Mouse (Mus musculus) brain, embryonic 14.5 days (tissue): Measurements from ENCODE around the gene Luc7l2. TPM values are rescaled to one million over a fixed set of nuclear protein-coding genes. Genes with fewer than 3 reads are reported as not detected.
A peak's percentile ranks its signal among the peaks of the same experiment; 100 is the strongest.

Source experiments
- DNase-seq: peaks from one replicate; pipeline ENCODE4 v3.0.0-alpha.2; 2011; ENCODE audit warnings: low read depth
- CTCF ChIP-seq: fragments of 200-500 bp; IDR thresholded peaks from 2 replicates; pipeline ENCODE4 v1.5.1; 2012; ENCODE audit warnings: inconsistent platforms, mild to moderate bottlenecking, moderate library complexity, borderline replicate concordance; ENCODE audit not compliant: insufficient read depth, insufficient read length; ENCODE audit errors: extremely low read depth
- POLR2A ChIP-seq: fragments of 200-500 bp; IDR thresholded peaks from 2 replicates; pipeline ENCODE4 v1.6.1; 2012; ENCODE audit warnings: mild to moderate bottlenecking, inconsistent platforms, borderline replicate concordance; ENCODE audit not compliant: poor library complexity, insufficient read depth, insufficient read length, severe bottlenecking; ENCODE audit errors: extremely low read depth
- polyA plus RNA-seq: library from polyadenylated mRNA; depleted of rRNA; stranded (reverse); fragments of >200 nt; gene quantifications from 2 replicates; pipeline ENCODE4 v1.2.3, GENCODE M21; 2012

Gene Luc7l2
- polyA plus RNA-seq, 1 experiment = 149 TPM

DNA sequence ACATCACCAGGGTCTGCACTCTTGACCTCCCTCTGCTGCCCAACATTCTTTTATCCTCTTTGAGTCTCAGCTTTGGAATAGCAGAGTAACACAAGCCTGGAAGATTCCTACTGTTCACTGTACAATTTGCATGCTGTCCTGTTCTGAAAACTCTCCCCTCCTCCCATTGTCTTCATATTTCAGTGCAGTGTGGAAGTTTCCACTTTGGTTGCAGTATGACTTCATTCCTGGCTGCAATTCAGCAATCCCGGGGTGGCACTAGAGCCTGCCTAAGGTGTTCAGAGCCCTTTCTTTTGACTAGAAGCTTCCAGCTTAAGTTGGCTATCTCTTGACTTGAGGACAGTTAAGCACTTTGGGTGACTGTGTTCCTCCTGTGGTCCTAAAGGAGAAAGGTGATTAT lies 73.3 kb downstream of the Luc7l2 start:
- TF ChIP-seq CTCF (no peak), POLR2A (no peak)
- peak; percentile 12 for DNase-seq

DNA sequence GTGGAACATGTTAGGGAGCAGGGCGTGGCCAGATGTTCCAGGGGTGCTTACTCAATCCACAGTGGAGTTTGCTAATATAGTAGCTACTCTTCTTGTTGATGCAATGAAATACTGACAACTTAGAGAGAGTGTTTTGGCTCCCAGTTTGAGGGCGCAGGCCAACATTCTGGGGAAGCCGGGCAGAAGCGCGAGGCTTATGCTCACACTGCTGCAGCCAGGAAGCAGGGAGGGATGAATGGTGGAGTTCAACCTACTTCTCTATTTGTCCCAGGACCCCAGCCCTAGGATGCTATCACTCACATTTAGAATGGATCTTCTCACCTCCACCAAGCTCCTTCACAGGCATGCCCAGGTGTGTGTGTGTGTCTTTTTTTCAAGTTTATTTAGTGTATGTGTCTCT lies 75.0 kb downstream of the Luc7l2 start:
- DNase-seq = no peak
- TF ChIP-seq POLR2A = no peak
- no peak for TF ChIP-seq CTCF

DNA sequence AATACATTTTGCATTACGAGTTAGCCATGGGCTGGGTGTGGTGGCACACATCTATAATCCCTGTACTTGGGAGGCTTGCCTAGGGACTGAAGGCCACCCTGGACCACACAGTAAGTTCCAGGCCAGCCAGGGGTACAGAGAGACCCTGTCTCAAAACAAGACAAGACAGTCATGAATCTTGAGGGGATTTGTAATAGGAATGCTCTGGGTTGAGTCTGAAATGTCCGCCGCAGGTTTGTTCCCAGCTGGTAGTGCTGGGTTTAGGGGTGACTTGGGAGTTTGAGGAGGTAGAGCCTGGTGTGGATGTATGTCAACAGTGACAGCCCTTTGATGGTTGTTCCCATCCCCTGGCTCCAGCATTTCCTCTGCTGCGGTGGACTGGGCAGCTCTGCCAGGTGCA lies 75.9 kb downstream of the Luc7l2 start:
- no peak for DNase-seq
- TF ChIP-seq POLR2A (no peak), CTCF (no peak)

DNA sequence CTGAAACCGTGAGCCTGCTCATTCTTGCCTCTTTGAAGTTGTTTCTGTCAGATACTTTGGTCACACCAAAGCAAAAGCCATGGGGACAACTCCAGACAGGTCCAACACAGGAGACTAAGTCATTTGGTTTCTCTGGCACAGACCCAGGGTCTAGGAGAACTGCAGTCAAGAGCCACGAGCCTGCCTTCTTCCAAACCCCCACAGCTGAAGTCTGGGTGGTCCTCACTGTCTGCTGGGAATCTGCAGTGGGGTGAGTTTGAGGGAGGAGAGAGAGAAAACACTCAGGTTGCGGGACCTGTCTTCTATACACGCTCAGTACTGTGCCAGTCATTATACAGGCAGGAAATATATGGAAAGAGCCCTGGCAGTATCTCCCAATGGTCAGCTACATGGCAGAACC lies 76.4 kb downstream of the Luc7l2 start:
- TF ChIP-seq CTCF (no peak), POLR2A (no peak)
- no peak for DNase-seq

DNA sequence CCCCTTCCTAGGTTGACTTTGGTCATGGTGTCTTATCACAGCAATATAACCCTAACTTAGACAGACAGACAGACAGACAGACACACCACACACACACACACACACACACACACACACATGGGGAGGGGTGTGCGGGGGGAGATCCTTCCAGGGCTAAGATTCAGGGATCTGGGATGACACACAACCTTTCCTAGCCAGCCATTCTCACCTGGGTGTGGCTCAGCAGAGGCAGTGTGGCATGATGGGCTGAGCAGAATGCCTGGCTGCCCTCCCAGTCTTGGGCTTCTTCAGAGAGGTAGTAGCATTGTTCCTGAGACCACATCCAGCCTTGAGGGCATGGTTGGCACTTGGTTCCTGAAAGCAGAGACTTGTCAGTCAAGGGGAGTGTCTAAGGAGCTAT lies 78.4 kb downstream of the Luc7l2 start:
- no peak for TF ChIP-seq CTCF
- TF ChIP-seq POLR2A = no peak
- DNase-seq = no peak

DNA sequence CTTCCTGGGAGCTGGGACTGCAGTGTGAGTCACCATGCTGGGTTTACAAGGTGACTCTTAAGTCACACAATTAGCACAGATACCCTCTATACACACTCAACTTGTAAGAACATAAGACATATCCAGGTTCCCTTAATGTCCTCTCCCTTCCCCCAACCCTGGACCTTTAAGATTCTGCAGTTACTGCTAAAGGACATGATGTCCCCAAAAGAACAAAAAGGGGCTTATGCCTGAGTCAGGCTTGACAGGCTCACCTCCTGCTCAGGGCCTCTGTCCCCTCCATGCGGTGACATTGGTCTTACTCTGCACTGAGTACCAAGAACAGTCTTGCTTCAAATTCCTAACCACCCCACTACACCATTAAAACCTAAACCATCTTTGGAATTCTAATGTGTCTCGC lies 81.7 kb downstream of the Luc7l2 start:
- DNase-seq = no peak
- TF ChIP-seq CTCF (no peak), POLR2A (no peak)

DNA sequence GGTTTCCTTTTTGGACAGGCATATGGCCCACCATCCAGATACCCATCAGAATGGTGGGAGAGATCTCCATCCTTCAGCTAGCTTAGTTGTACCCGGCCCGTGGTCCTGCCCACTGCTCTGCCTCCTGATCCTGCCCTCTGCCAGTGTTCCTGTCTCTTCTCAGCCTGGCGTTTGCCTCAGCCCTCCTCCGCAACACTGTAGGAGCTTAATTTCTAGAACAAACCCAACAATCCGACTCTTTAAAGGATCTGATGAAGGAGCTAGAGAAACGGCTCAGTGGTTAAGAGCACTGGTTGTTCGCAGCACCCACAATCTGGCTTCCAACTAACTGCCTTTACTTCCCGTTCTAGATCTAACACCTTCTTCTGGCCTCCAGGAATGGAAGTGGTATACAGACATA lies 83.3 kb downstream of the Luc7l2 start:
- TF ChIP-seq POLR2A (no peak), CTCF (no peak)
- DNase-seq = no peak

DNA sequence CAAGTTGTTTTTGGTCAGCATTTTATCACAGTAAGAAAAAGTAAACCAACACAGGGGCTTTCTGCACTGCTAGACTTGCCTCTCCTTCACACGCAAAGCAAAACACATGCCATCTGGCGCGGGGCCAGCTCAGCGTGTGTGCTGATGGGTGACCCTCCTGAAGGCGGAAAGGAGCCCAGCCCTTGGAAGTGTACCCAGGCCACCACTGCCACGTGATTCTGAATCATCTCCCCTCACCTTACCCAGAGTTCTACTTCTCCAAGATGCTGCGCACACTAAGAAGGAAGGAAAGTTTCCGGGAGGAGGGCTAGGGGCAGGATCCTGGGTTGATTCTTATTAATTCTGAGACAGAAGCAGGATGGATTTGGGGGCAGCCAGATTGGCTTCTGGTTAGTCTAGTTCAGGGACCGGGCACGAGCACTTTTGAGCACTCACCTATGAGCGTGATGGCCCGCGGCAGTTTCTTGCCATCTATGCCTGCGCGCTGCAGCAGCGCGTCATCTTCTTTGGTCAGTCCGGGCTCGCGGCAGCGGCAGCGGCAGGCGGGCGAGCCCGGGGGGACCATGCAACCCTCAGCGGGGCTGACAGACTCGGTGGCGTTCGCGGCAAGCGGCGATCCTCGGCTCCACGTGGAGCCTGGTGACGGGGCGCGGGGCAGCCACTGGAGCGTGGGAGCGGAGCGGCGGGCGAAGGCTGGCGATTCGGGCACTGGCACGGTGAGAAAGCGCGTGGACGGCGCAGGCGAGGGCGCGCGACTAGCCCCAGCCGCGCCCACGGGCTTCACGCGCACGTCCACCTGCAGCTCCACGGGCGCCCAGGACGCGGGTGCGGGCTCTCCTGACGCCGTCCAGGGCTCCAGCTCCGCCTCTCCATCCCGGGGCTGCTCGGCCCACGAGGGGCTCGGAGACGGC lies 85.1 kb downstream of the Luc7l2 start:
- TF ChIP-seq CTCF = no peak
- no peak for TF ChIP-seq POLR2A

DNA sequence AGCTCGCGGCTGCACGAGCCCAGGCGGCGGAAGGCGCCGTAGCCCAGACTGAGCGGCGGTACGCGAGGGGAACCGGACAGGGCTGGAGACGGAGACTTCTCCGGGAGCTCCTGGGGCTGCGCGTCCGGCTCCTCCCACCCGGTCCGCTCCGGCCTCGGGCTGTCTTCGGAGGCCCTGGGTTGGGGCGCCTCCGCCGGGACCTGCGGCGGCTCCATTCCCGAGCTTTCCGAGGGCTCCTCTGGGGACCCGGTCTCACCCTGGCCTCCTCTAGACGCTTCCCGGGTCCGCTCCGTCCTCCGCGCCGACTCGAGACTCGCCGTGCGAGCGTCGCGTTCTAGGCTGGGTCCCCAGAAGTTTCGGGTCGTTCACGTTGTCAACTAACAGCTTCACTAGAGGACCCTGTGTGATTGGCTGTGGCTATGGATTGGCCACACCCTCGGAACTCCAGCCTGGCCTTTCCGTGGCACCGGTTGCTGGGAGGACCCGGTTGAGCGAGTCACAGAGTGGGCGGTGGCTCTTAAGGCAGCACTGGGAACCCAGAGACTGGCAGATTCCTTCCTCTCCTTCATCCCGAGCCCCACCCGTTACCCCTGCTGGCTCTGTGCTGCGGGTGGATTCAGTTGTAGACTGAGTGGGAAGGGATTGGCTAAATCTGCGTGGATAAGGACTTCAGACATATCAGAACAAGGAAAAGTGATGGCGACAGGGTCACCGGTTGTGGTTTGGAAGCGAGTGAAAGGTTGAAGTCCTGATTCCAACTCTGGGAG lies 85.9 kb downstream of the Luc7l2 start, which contains the start of gene Klrg2:
TSS of gene Klrg2 (minus strand) at position 391 of the 767 bp plus-strand sequence.
- peak; percentile 53 for DNase-seq
- TF ChIP-seq POLR2A = no peak
- no peak for TF ChIP-seq CTCF

More for the DNA sequence above, 85.1 kb downstream of the Luc7l2 start:
- DNase-seq = peak; percentile 68

DNA sequence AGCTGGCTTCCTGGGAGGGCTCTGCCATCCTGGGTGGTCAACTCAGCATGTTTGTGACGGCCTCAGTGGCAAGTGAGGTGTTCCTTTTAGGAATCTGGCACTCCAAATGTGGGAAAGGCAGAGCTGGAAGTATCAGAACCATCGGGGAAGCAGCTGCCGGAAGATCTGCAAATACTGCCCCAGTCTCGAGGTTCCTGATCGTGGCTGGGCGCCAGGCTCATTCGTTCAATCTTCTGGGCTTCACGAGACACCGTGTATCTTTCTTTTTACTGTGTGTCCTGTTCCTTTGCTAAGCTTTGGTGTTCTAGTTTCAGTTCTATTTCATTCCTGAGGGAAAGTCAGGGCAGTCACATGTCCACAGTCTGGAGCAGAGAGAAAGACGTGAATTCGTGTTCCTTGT lies 89.3 kb downstream of the Luc7l2 start:
- DNase-seq = no peak
- no peak for TF ChIP-seq CTCF
- TF ChIP-seq POLR2A = no peak

DNA sequence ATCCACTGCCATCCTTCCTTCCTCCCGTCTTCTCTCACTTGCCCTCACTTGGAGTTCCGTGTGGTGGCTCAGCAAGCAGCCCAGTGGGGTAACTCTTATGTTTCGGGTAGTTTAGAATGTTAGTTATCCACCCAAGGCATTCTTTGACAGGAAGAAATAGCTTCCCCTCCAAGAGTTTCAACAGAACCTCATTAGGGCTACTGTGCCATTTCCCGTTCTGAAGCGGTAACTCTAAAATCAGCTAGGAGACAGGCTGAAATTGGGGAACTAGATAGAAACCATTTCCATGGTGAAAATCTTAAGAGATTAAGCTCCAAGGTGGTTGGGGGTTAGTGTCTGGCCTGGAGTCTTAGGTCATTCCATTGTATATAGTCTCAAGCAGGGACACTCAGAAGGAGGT lies 90.1 kb downstream of the Luc7l2 start:
- DNase-seq = no peak
- no peak for TF ChIP-seq CTCF
- no peak for TF ChIP-seq POLR2A
